Mouse (Mus musculus) sigmoid colon, adult 10 weeks (tissue): ENCODE measurements around the gene Prrc2b. TPM values are rescaled to one million over a fixed set of nuclear protein-coding genes. Genes with fewer than 3 reads are reported as not detected.

Source experiments
- polyA plus RNA-seq: library from polyadenylated mRNA; stranded (reverse); fragments of 350-450 nt; fragmentation: Illumina TruSeq; extraction: RNeasy Lipid Tissue Mini Kit (QIAGEN cat#74804); gene quantifications from one replicate; pipeline ENCODE4 v1.2.3, GENCODE M21; 2014; ENCODE audit warnings: low read depth, low replicate concordance

Prrc2b gene
- 18.6 TPM for polyA plus RNA-seq

DNA sequence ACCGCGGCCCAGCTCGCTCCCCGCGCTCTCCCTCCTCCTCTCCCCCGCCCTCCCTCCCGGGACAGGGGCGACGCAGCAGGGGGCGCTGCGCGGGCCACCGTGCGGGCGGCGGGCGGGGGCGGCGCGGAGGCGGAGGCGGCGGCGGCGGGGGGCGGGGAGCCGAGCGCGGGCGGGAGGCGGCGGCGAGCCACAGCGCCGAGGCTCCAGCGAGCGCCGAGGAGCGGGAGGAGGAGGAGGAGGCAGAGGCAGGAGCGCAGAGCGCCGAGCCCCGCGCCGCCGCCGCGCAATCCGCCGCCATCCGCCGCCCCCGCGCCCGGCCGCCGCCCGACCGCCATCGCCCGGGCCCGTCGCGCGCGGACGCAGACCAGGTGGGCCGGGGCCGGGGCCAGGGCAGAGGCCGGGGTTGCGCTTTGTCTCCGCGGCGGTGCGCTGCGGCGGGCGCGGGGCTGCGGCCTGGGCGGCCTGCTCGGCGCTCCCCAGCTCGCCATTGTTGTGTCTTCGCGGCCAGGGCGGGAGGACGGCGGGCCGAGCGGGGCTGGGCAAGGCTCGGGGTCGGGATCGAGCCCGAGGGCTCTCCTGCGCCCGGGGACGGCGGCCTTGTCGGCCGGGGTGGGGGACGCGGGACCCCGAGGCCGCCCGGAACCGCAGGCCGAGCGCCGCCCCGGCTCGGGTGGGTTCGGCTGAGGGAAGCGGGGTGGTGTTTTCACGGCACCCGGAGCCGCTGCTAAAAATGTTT lies at the start of gene Prrc2b:
Prrc2b (plus strand) TSS at position 159 of the 736 bp plus-strand sequence.

DNA sequence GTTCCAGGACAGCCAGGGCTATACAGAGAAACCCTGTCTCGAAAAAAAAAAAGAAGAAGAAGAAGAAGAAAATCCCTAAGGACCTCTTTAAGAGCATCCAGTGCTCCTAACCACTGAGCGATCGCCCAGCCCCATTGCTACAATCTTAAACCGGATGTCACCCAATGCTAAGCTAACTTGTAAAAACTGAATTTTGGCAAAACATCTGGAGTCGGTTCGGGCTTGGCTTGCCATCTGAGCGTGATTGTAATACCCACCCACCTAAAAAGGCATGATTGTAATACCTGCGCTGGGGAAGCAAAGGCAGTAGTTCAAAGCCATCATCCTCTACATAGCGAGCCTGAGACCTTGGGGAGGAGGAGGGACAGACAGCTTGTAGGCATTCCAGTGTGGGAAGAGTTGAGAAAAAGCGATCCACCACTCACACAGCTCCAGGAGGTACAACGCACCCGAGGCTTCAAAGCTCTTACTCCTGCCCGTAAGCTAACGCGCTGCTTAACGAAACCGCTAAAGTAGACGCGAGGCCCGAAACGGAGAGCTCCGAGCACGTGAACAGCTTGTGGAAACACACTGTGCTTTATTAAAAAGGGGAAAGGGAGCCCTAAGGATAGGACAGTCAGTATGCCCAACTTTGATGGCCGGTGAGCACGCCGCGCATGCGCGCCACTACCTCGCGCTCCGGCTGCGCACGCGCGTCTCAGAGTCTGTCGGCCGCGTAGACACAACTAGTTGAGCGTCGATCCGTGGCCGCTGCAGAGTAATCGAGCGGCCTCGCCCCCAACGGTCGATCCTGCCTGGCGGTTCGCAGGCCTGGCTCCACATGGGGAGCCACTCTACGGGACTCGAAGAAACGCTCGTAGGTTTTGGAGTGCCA lies 85.2 kb downstream of the Prrc2b start, which contains the start of gene Pomt1:
Pomt1 (plus strand) TSS at position 705 of the 874 bp plus-strand sequence.

DNA sequence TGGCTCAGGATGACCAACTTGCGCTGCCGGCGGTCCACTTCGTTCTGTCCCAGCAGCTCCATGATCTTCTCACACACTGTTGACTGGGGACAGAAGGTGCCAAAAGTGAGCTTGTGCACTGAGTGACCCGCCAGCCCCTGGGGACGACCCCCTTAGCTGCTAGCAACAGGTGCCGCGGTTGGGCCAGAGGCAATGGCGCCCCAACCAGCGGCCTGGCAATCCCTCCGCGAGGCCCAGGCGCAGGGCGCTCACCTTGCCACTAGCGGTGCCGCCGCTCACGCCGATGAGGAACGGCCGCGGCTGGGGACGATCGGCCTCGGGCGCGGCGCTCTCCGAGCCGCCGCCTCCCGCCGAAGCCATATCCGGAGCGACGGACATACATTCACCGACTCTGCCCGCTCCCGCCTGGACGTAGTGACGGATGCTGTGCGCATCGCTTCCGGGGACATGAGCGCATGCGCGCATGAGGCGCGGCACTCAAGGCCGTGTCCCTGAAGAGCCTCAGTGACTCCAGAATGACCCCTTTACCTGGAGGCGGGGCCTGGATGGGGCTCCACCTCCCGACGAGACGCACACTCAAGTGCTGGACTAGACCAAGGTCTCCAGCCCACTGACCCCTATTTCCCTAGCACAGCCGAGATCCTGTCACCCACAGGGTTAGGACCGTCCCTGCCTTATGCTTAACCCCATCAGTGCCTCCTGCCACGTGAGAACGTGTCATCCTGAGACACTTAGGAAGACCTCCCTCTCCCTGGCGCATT lies 109.0 kb downstream of the Prrc2b start, which contains the start of gene Uck1:
Uck1 (minus strand) TSS at position 503 of the 761 bp plus-strand sequence.

Other genes starting within 250 kb of the Prrc2b start
- gene Aif1l, start 200.9 kb upstream of the Prrc2b start, polyA plus RNA-seq = 0.60 TPM
- 39.4 TPM for gene Nup214, start 176.6 kb upstream of the Prrc2b start, polyA plus RNA-seq
- 0.16 TPM for gene Fam78a, start 66.2 kb upstream of the Prrc2b start, polyA plus RNA-seq
- gene Plpp7, start 55.6 kb upstream of the Prrc2b start, polyA plus RNA-seq = not detected
- gene Pomt1, start 85.5 kb downstream of the Prrc2b start, polyA plus RNA-seq = 6.2 TPM
- 9.4 TPM for gene Uck1, start 109.1 kb downstream of the Prrc2b start, polyA plus RNA-seq
- 21.2 TPM for gene Golga2, start 136.3 kb downstream of the Prrc2b start, polyA plus RNA-seq
- 189 TPM for gene Swi5, start 137.0 kb downstream of the Prrc2b start, polyA plus RNA-seq
- gene Ciz1, start 201.2 kb downstream of the Prrc2b start, polyA plus RNA-seq = 15.1 TPM
- 2.1 TPM for gene Dnm1, start 202.3 kb downstream of the Prrc2b start, polyA plus RNA-seq
- 1.0 TPM for gene 1110008P14Rik, start 230.9 kb downstream of the Prrc2b start, polyA plus RNA-seq
- 1.7 TPM for gene Lcn2, start 237.2 kb downstream of the Prrc2b start, polyA plus RNA-seq
- 1.1 TPM for gene Ptges2, start 244.8 kb downstream of the Prrc2b start, polyA plus RNA-seq